Mouse (Mus musculus) lung, adult 2 months (tissue): ENCODE results near the gene Med16.

Experiments
- CTCF ChIP-seq: fragments of 200-500 bp; IDR thresholded peaks from 2 replicates; pipeline ENCODE4 v1.5.1; 2011; ENCODE audit warnings: mild to moderate bottlenecking, low read length, control low read depth; ENCODE audit not compliant: insufficient read depth
- POLR2A ChIP-seq: fragments of 200-500 bp; IDR thresholded peaks from 2 replicates; pipeline ENCODE4 v1.6.1; 2011; ENCODE audit warnings: low read depth, mild to moderate bottlenecking, control low read depth, low read length, borderline replicate concordance; ENCODE audit errors: extremely low read depth

- TF ChIP-seq CTCF = no peak
- TF ChIP-seq POLR2A = no peak
These were observed 48.4 kb downstream of the Med16 start for GRCm38 (mm10) chr10:79860079-79860911.
